Comparison of ENCODE assay signal across 28 mouse cellular contexts in genomic region chr7:123448794-123449193, GRCm38 (mm10). TPM values are rescaled to one million over a fixed set of nuclear protein-coding genes. Genes with fewer than 3 reads are reported as not detected.
"Had no signal": no experiment of that assay in that cellular context is flagged by ENCODE, and none has a peak within 500 bp of the region (broad histone marks: within the 10 kb centered on the region; RNA-seq: fewer than 3 reads in every experiment).

No protein-coding gene starts in this region.

- H3K4me2 ChIP-seq: heart, embryonic 11.5 days; hindbrain, embryonic 13.5 days; hindbrain, embryonic 15.5 days; limb, embryonic 13.5 days; limb, embryonic 15.5 days; liver, embryonic 12.5 days had no signal

- H3K9me3 ChIP-seq: hindbrain, embryonic 13.5 days; hindbrain, embryonic 15.5 days; limb, embryonic 13.5 days; limb, embryonic 15.5 days; liver, embryonic 12.5 days had no signal

- ATAC-seq: hindbrain, postnatal 0 days; liver, embryonic 12.5 days had no signal

- H3K27ac ChIP-seq: hindbrain, embryonic 13.5 days; hindbrain, embryonic 15.5 days; hindbrain, postnatal 0 days; layer of hippocampus, adult 2 months; left cerebral cortex, adult 2 months; limb, embryonic 13.5 days; limb, embryonic 15.5 days; liver, embryonic 12.5 days; liver, embryonic 14.5 days had no signal

- H3K4me3 ChIP-seq: hindbrain, embryonic 13.5 days; hindbrain, embryonic 15.5 days; layer of hippocampus, adult 2 months; left cerebral cortex, adult 2 months; limb, embryonic 13.5 days; limb, embryonic 15.5 days; liver, embryonic 12.5 days had no signal

- H3K9ac ChIP-seq: hindbrain, embryonic 13.5 days; hindbrain, embryonic 15.5 days; limb, embryonic 13.5 days; limb, embryonic 15.5 days; liver, embryonic 12.5 days; liver, embryonic 14.5 days had no signal

- H3K4me1 ChIP-seq: hindbrain, embryonic 13.5 days; hindbrain, embryonic 15.5 days; limb, embryonic 13.5 days; limb, embryonic 15.5 days had no signal

- H3K27me3 ChIP-seq: hindbrain, embryonic 13.5 days; hindbrain, embryonic 15.5 days; limb, embryonic 13.5 days; limb, embryonic 15.5 days; liver, embryonic 12.5 days had no signal

- H3K36me3 ChIP-seq: hindbrain, embryonic 13.5 days; hindbrain, embryonic 15.5 days; limb, embryonic 13.5 days; limb, embryonic 15.5 days; liver, embryonic 12.5 days had no signal

- DNase-seq: gastrocnemius, postnatal 14 days; gastrocnemius, postnatal 36 days; heart, adult 18-20 months; heart, postnatal 14 days; heart, postnatal 36 days; kidney, adult 11 months; kidney, adult 8-10 months; kidney, postnatal 10 days; kidney, postnatal 25 days; kidney, postnatal 4 days; left cerebral cortex, postnatal 4 days had no signal

RNA-seq across cellular contexts. Expression of gene Aqp8, which starts 13.3 kb away (rescaled TPM):
- total RNA-seq: gastrocnemius, adult 8-10 months; gastrocnemius, postnatal 14 days; gastrocnemius, postnatal 36 days; hematopoietic stem cell, adult 5-6 weeks; hindbrain, postnatal 0 days; layer of hippocampus, adult 2 months; layer of hippocampus, postnatal 10 days; layer of hippocampus, postnatal 25 days; left cerebral cortex, adult 2 months; left cerebral cortex, postnatal 25 days; left cerebral cortex, postnatal 4 days had no signal
- polyA plus RNA-seq: hindbrain, embryonic 13.5 days; hindbrain, embryonic 15.5 days; kidney, embryonic 14.5 days; limb, embryonic 13.5 days; limb, embryonic 15.5 days had no signal

RNA-seq across cellular contexts. Expression of gene Zkscan2, which starts 51.5 kb away (rescaled TPM):
- total RNA-seq: hematopoietic stem cell, adult 5-6 weeks had no signal
- polyA plus RNA-seq: liver, adult 2 months had no signal
